Mouse (Mus musculus) hindbrain, embryonic 16.5 days (tissue): ENCODE measurements around the gene Wbp1. TPM values are rescaled to one million over a fixed set of nuclear protein-coding genes. Genes with fewer than 3 reads are reported as not detected.

Experiments used
- ATAC-seq: fragments of 200-750 bp; cut with Nextera tagmentation; 2 replicates; pipeline ENCODE4 v1.8.0; 2017; ENCODE audit warnings: moderate TSS enrichment, moderate library complexity
- H3K27ac ChIP-seq: fragments of 300-500 bp; sonication (generic); 2 replicates; pipeline ENCODE4 v1.5.1; 2014; ENCODE audit warnings: low read depth, mild to moderate bottlenecking, control low read depth, low read length, moderate library complexity
- H3K27me3 ChIP-seq: fragments of 300-500 bp; sonication (generic); replicated peaks from 2 replicates; pipeline ENCODE4 v1.6.1; 2014; ENCODE audit warnings: low read length; ENCODE audit not compliant: control insufficient read depth, insufficient read depth
- H3K36me3 ChIP-seq: fragments of 300-500 bp; sonication (generic); 2 replicates; pipeline ENCODE4 v1.6.1; 2014; ENCODE audit warnings: mild to moderate bottlenecking, low read length, moderate library complexity, mixed read lengths; ENCODE audit not compliant: control insufficient read depth, insufficient read depth
- H3K4me1 ChIP-seq: fragments of 300-500 bp; sonication (generic); 2 replicates; pipeline ENCODE4 v1.6.1; 2014; ENCODE audit warnings: low read depth, low read length; ENCODE audit not compliant: control insufficient read depth, insufficient read depth
- H3K4me2 ChIP-seq: fragments of 300-500 bp; sonication (generic); 2 replicates; pipeline ENCODE4 v1.6.1; 2014; ENCODE audit warnings: mild to moderate bottlenecking, low read length, control low read depth, moderate library complexity
- H3K4me3 ChIP-seq: fragments of 300-500 bp; sonication (generic); 2 replicates; pipeline ENCODE4 v1.5.1; 2014; ENCODE audit warnings: mild to moderate bottlenecking, low read length, control low read depth, moderate library complexity
- H3K9ac ChIP-seq: fragments of 300-500 bp; sonication (generic); 2 replicates; pipeline ENCODE4 v1.6.1; 2014; ENCODE audit warnings: low read depth, mild to moderate bottlenecking, control low read depth, low read length, moderate library complexity
- H3K9me3 ChIP-seq: fragments of 300-500 bp; sonication (generic); 2 replicates; pipeline ENCODE4 v1.6.1; 2014; ENCODE audit warnings: mild to moderate bottlenecking, low read length, moderate library complexity; ENCODE audit not compliant: control insufficient read depth
- WGBS: fragments of 180-500 bp; shearing (Covaris S2); extraction: QIAGEN DNeasy Blood & Tissue Kit; methylation state at CpG from one replicate; pipeline ENCODE4 v1.1.7; 2014; 5-methylcytosine and 5-hydroxymethylcytosine counted together
- polyA plus RNA-seq: library from polyadenylated mRNA; unstranded; fragments of >200 nt; fragmentation: Nextera tagmentation; extraction: Ambion mirVana; gene quantifications from 2 replicates; pipeline ENCODE4 v1.2.1, GENCODE M21; 2015

The Wbp1 gene
- polyA plus RNA-seq, 1 experiment from 2014 or later = 146 TPM

DNA sequence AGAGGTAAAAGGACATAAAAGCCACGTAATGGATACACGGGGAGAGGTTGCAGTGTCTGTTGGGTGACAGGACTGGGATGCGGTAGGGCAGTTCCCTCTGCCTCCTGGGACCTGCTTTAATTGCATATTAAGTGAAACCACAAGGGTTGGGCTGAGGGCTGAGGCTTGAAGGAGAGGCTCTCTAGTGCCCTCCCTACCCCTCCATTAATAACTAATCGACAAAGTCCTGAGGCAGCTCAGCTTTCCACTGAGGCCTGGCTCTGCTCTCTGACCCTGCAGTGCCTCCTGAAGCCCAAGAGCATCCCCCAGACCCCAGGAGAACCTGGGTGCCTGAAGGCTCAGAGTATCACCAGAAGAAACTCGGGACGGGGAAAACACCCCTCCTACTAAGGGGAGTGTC lies 36.9 kb downstream of the Wbp1 start:
- Histone ChIP-seq H3K4me3 (no peak overlapping the region), H3K27ac (no peak overlapping the region), H3K27me3 (peaks cover 61% of the 10 kb centered on the region), H3K36me3 (peaks cover 6% of the 10 kb centered on the region; the same call in 1 of the 2 replicates), H3K9ac (no peak overlapping the region), H3K9me3 (no peaks in the 10 kb centered on the region), H3K4me1 (peaks cover 5% of the 10 kb centered on the region), H3K4me2 (no peak overlapping the region)
- no peak for ATAC-seq
- WGBS = 6% methylated on average over 6 of the region's 6 CpGs

GRCm38 (mm10) chr6:83083497-83083896 lies 37.9 kb downstream of the Wbp1 start:
- no peak for ATAC-seq

GRCm38 (mm10) chr6:83080210-83080609 lies 41.1 kb downstream of the Wbp1 start:
- no peak overlapping the region for H3K4me3 ChIP-seq
- peaks cover 11% of the 10 kb centered on the region for H3K4me1 ChIP-seq
- no peak overlapping the region for H3K4me2 ChIP-seq
- no peaks in the 10 kb centered on the region for H3K9me3 ChIP-seq
- WGBS = over 99% methylated on average over 5 of the region's 5 CpGs
- peaks cover 6% of the 10 kb centered on the region; the same call in 1 of the 2 replicates for H3K36me3 ChIP-seq
- ATAC-seq = no peak
- H3K9ac ChIP-seq = no peak overlapping the region
- H3K27ac ChIP-seq = no peak overlapping the region
- peaks cover 41% of the 10 kb centered on the region for H3K27me3 ChIP-seq

More at GRCm38 (mm10) chr6:83083497-83083896, 37.9 kb downstream of the Wbp1 start:
- 8% methylated on average over 5 of the region's 5 CpGs for WGBS
- no peak overlapping the region for H3K4me2 ChIP-seq
- H3K27ac ChIP-seq = no peak overlapping the region
- peaks cover 54% of the 10 kb centered on the region for H3K27me3 ChIP-seq
- H3K9ac ChIP-seq = no peak overlapping the region
- H3K9me3 ChIP-seq = no peaks in the 10 kb centered on the region
- H3K4me3 ChIP-seq = no peak overlapping the region
- peaks cover 6% of the 10 kb centered on the region; the same call in 1 of the 2 replicates for H3K36me3 ChIP-seq
- peaks cover 11% of the 10 kb centered on the region for H3K4me1 ChIP-seq

- WGBS = under 1% methylated on average over 46 of the region's 46 CpGs
- Histone ChIP-seq H3K27ac (peak overlapping the region; percentile 92), H3K9me3 (no peaks in the 10 kb centered on the region), H3K27me3 (peaks cover 40% of the 10 kb centered on the region), H3K9ac (peak overlapping the region; percentile 87), H3K36me3 (peaks cover 6% of the 10 kb centered on the region; the same call in 1 of the 2 replicates), H3K4me1 (peaks cover 11% of the 10 kb centered on the region), H3K4me2 (peak overlapping the region; percentile 97), H3K4me3 (peak overlapping the region; percentile 88)
- peak; percentile 95 for ATAC-seq
Observed at GRCm38 (mm10) chr6:83078324-83078858, 43.0 kb downstream of the Wbp1 start.

GRCm38 (mm10) chr6:83077630-83078323 lies 43.6 kb downstream of the Wbp1 start, which contains the start of gene Pcgf1:
TSS of gene Pcgf1 (plus strand) at chr6:83077869.
- peaks cover 6% of the 10 kb centered on the region; the same call in 1 of the 2 replicates for H3K36me3 ChIP-seq
- under 1% methylated on average over 53 of the region's 54 CpGs for WGBS
- peak within 1 kb of the TSS; percentile 87 for H3K9ac ChIP-seq
- H3K4me2 ChIP-seq = peak within 1 kb of the TSS; percentile 97
- peak within 1 kb of the TSS; percentile 88 for H3K4me3 ChIP-seq
- no peaks in the 10 kb centered on the region for H3K9me3 ChIP-seq
- peak; percentile 83 for ATAC-seq
- peaks cover 11% of the 10 kb centered on the region for H3K4me1 ChIP-seq
- peaks cover 35% of the 10 kb centered on the region for H3K27me3 ChIP-seq
- H3K27ac ChIP-seq = peak within 1 kb of the TSS; percentile 92

- no peak overlapping the region for H3K27ac ChIP-seq
- no peaks in the 10 kb centered on the region for H3K9me3 ChIP-seq
- H3K4me3 ChIP-seq = no peak overlapping the region
- no peaks in the 10 kb centered on the region for H3K36me3 ChIP-seq
- H3K27me3 ChIP-seq = peaks cover 47% of the 10 kb centered on the region
- H3K9ac ChIP-seq = no peak overlapping the region
- no peak overlapping the region for H3K4me2 ChIP-seq
- WGBS = 16% methylated on average over 2 of the region's 2 CpGs
- ATAC-seq = no peak
- peaks cover 15% of the 10 kb centered on the region for H3K4me1 ChIP-seq
Observed at GRCm38 (mm10) chr6:83074979-83075378, 46.4 kb downstream of the Wbp1 start.

- ATAC-seq = peak; percentile 41; the same call in 1 of the 2 replicates
- WGBS = 1% methylated on average over 19 of the region's 24 CpGs
- H3K36me3 ChIP-seq = no peaks in the 10 kb centered on the region
- H3K9ac ChIP-seq = no peak overlapping the region
- H3K27me3 ChIP-seq = peaks cover 74% of the 10 kb centered on the region
- H3K27ac ChIP-seq = no peak overlapping the region
- no peak overlapping the region for H3K4me3 ChIP-seq
- H3K4me2 ChIP-seq = no peak overlapping the region
- H3K9me3 ChIP-seq = no peaks in the 10 kb centered on the region
- H3K4me1 ChIP-seq = peaks cover 7% of the 10 kb centered on the region; the same call in 1 of the 2 replicates
Observed at GRCm38 (mm10) chr6:83071220-83071619, 50.1 kb downstream of the Wbp1 start.

DNA sequence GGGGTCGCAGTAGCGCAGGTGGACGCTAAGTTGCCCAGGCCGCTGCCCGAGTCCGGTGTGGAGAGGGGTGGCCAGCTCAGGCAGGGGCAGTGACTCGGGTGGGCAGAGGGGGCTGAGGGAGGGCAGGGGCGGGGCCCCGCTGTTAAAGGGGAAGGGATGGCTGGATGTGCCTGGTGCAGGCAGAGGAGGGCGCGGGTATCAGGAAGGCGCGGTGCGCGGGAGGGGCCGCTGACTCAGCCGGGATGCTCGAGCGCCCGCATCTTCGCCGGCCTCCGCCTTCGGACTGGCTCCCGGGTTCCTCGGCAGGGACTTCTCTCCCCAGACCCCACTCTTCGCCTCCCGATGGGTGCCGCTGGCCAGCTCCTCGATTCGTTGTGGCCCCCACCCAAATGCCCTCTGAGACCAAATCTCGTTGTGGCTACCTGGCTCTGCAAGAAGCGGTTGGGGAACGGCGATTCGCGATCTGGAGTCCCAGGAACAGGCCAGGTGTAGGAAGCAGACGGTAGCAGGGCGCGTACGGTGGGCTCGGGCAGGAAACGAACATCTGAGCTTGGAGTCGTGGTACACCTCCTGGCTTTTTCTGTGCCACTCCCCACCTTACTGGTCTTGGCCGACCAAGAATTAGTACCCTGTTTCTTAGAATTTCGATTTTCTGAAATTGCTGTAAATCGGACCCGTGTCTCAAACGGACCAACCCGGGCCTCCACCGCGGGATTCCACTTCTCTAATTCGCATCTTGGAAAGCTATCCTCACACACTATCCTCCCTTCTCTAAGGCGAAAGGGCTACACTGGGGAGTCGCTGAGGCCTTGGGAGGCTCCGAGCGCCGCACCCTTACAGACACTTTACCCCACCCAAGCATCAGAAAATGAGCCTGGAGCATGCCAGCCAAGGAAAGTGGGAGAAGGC lies 50.8 kb downstream of the Wbp1 start:
- Histone ChIP-seq H3K4me3 (peak overlapping the region; percentile 17; the same call in 1 of the 2 replicates), H3K36me3 (no peaks in the 10 kb centered on the region), H3K4me1 (peaks cover 7% of the 10 kb centered on the region; the same call in 1 of the 2 replicates), H3K27ac (no peak overlapping the region), H3K9me3 (no peaks in the 10 kb centered on the region), H3K9ac (no peak overlapping the region), H3K27me3 (peaks cover 75% of the 10 kb centered on the region), H3K4me2 (no peak overlapping the region; the same call in 1 of the 2 replicates)
- WGBS = 1% methylated on average over 50 of the region's 58 CpGs
- no peak for ATAC-seq

DNA sequence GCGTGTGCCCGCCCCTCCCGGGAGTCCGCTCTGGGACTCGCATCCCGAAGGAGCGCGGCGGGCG lies 51.3 kb downstream of the Wbp1 start, which contains the start of gene Tlx2:
Gene Tlx2 (minus strand): TSS at position 47 of the 64 bp plus-strand sequence.
- Histone ChIP-seq H3K4me1 (peaks cover 7% of the 10 kb centered on the region; the same call in 1 of the 2 replicates), H3K27me3 (peaks cover 75% of the 10 kb centered on the region), H3K36me3 (no peaks in the 10 kb centered on the region), H3K4me2 (no peak within 1 kb of the TSS; the same call in 1 of the 2 replicates), H3K9me3 (no peaks in the 10 kb centered on the region), H3K9ac (no peak within 1 kb of the TSS), H3K4me3 (peak within 1 kb of the TSS; percentile 17; the same call in 1 of the 2 replicates), H3K27ac (no peak within 1 kb of the TSS)
- ATAC-seq = no peak
- 0% methylated on average over 10 of the region's 10 CpGs for WGBS
